Mouse (Mus musculus): ENCODE data around the gene Cnpy2.
"Not testable (repeated sequence)": the region's sequence is repeated elsewhere in the genome, so short reads cannot be mapped to it uniquely, and the experiment has no call there.

The Cnpy2 gene

GRCm38 (mm10) chr10:128322141-128323108 lies at the start of gene Cnpy2:
Gene Cnpy2, plus strand, starts transcription at chr10:128322459.
- peak; percentile 86 to 89 for DNase-seq (ENCODE audit: low spot score in 2 of 2)

- DNase-seq (ENCODE audit: low spot score in 2 of 2), result not testable (repeated sequence)
Observed at GRCm38 (mm10) chr10:128272819-128273439, 49.3 kb upstream of the Cnpy2 start.

- DNase-seq (ENCODE audit: low spot score in 2 of 2), result not testable (repeated sequence)
Observed at GRCm38 (mm10) chr10:128275374-128275773, 46.9 kb upstream of the Cnpy2 start.

- DNase-seq (ENCODE audit: low spot score in 2 of 2), result no peak
Observed at GRCm38 (mm10) chr10:128278158-128278557, 44.1 kb upstream of the Cnpy2 start.

- DNase-seq (ENCODE audit: low spot score in 2 of 2), result no peak
Observed at GRCm38 (mm10) chr10:128280943-128281342, 41.3 kb upstream of the Cnpy2 start.

- DNase-seq (ENCODE audit: low spot score in 2 of 2), result no peak
Observed at GRCm38 (mm10) chr10:128281682-128282081, 40.6 kb upstream of the Cnpy2 start.

GRCm38 (mm10) chr10:128282886-128283450 lies 39.3 kb upstream of the Cnpy2 start:
- no peak for DNase-seq (ENCODE audit: low spot score in 2 of 2)

- peak; percentile 46 to 52 for DNase-seq (ENCODE audit: low spot score in 2 of 2)
Observed at GRCm38 (mm10) chr10:128283604-128284579, 38.4 kb upstream of the Cnpy2 start.

GRCm38 (mm10) chr10:128290594-128290993 lies 31.7 kb upstream of the Cnpy2 start:
- DNase-seq (ENCODE audit: low spot score in 2 of 2), result not testable (repeated sequence)

GRCm38 (mm10) chr10:128296370-128297090 lies 25.7 kb upstream of the Cnpy2 start:
- no peak for DNase-seq (ENCODE audit: low spot score in 2 of 2)

GRCm38 (mm10) chr10:128297221-128297620 lies 25.0 kb upstream of the Cnpy2 start:
- DNase-seq (ENCODE audit: low spot score in 2 of 2), result no peak

GRCm38 (mm10) chr10:128297622-128298021 lies 24.6 kb upstream of the Cnpy2 start:
- no peak for DNase-seq (ENCODE audit: low spot score in 2 of 2)

GRCm38 (mm10) chr10:128298243-128298642 lies 24.0 kb upstream of the Cnpy2 start:
- no peak for DNase-seq (ENCODE audit: low spot score in 2 of 2)

GRCm38 (mm10) chr10:128298702-128299171 lies 23.5 kb upstream of the Cnpy2 start, which contains the start of gene Il23a:
Gene Il23a, minus strand, starts transcription at chr10:128298752.
- DNase-seq (ENCODE audit: low spot score in 2 of 2), result no peak

GRCm38 (mm10) chr10:128302357-128302756 lies 19.9 kb upstream of the Cnpy2 start:
- peak in 1 of 2 experiments; percentile 13 for DNase-seq (ENCODE audit: low spot score in 2 of 2)

GRCm38 (mm10) chr10:128302785-128303125 lies 19.5 kb upstream of the Cnpy2 start:
- DNase-seq (ENCODE audit: low spot score in 2 of 2), result no peak

GRCm38 (mm10) chr10:128303126-128304021 lies 18.9 kb upstream of the Cnpy2 start, which contains the start of gene Pan2:
Gene Pan2, plus strand, starts transcription at chr10:128303335.
- peak; percentile 100 for DNase-seq (ENCODE audit: low spot score in 2 of 2)

GRCm38 (mm10) chr10:128309654-128310053 lies 12.6 kb upstream of the Cnpy2 start:
- DNase-seq (ENCODE audit: low spot score in 2 of 2), result no peak

- no peak for DNase-seq (ENCODE audit: low spot score in 2 of 2)
Observed at GRCm38 (mm10) chr10:128310177-128310576, 12.1 kb upstream of the Cnpy2 start.

Data from frontal cortex, postnatal 36 days (tissue).